Mouse (Mus musculus) intestine, postnatal 0 days (tissue): ENCODE data around the gene Clybl. TPM values are rescaled to one million over a fixed set of nuclear protein-coding genes. Genes with fewer than 3 reads are reported as not detected.

Experiments
- ATAC-seq: fragments of 200-750 bp; cut with Nextera tagmentation; 2 replicates; pipeline ENCODE4 v1.8.0; 2017; ENCODE audit warnings: mild to moderate bottlenecking, moderate TSS enrichment, moderate library complexity
- H3K27ac ChIP-seq: fragments of 300-500 bp; sonication (generic); 2 replicates; pipeline ENCODE4 v1.5.1; 2014; ENCODE audit warnings: mild to moderate bottlenecking, low read depth, low read length, moderate library complexity
- H3K27me3 ChIP-seq: fragments of 300-500 bp; sonication (generic); replicated peaks from 2 replicates; pipeline ENCODE4 v1.6.1; 2014; ENCODE audit warnings: low read length, mixed read lengths; ENCODE audit not compliant: control insufficient read depth, insufficient read depth
- H3K36me3 ChIP-seq: fragments of 300-500 bp; sonication (generic); 2 replicates; pipeline ENCODE4 v1.6.1; 2014; ENCODE audit warnings: mild to moderate bottlenecking, moderate library complexity; ENCODE audit not compliant: control insufficient read depth, insufficient read depth
- H3K4me1 ChIP-seq: fragments of 300-500 bp; sonication (generic); replicated peaks from 2 replicates; pipeline ENCODE4 v1.6.1; 2014; ENCODE audit warnings: antibody characterized with exemption, low read length, mixed read lengths; ENCODE audit not compliant: control insufficient read depth, insufficient read depth
- H3K4me2 ChIP-seq: fragments of 300-500 bp; sonication (generic); replicated peaks from 2 replicates; pipeline ENCODE4 v1.6.1; 2014; ENCODE audit warnings: low read depth, mild to moderate bottlenecking, moderate library complexity
- H3K4me3 ChIP-seq: fragments of 300-500 bp; sonication (generic); 2 replicates; pipeline ENCODE4 v1.5.1; 2014; ENCODE audit warnings: low read depth, low read length
- H3K9ac ChIP-seq: fragments of 300-500 bp; sonication (generic); 2 replicates; pipeline ENCODE4 v1.6.1; 2014; ENCODE audit warnings: mild to moderate bottlenecking, low read depth, low read length
- H3K9me3 ChIP-seq: fragments of 300-500 bp; sonication (generic); 2 replicates; pipeline ENCODE4 v1.6.1; 2016; ENCODE audit warnings: mixed run types; ENCODE audit not compliant: control insufficient read depth
- CTCF ChIP-seq: sonication (generic); IDR thresholded peaks from 2 replicates; pipeline ENCODE4 v1.5.1; 2016; ENCODE audit warnings: low read depth, mild to moderate bottlenecking, control low read depth, antibody characterized with exemption, moderate library complexity
- WGBS: fragments of 180-500 bp; shearing (Covaris S2); extraction: QIAGEN DNeasy Blood & Tissue Kit; methylation state at CpG from one replicate; pipeline ENCODE4 v1.1.7; 2014; 5-methylcytosine and 5-hydroxymethylcytosine counted together
- polyA plus RNA-seq: library from polyadenylated mRNA; unstranded; fragments of >200 nt; fragmentation: Nextera tagmentation; extraction: Ambion mirVana; gene quantifications from 2 replicates; pipeline ENCODE4 v1.2.1, GENCODE M21; 2015

Clybl gene
- polyA plus RNA-seq = 22.2 and 23.0 TPM in 2 replicates

- Histone ChIP-seq H3K27me3 (no peaks in the 10 kb centered on the region), H3K36me3 (no peaks in the 10 kb centered on the region), H3K9ac (peak within 1 kb of the TSS; percentile 67), H3K4me1 (no peaks in the 10 kb centered on the region), H3K4me2 (peak within 1 kb of the TSS; percentile 77), H3K9me3 (no peaks in the 10 kb centered on the region), H3K4me3 (peak within 1 kb of the TSS; percentile 82), H3K27ac (no peak within 1 kb of the TSS)
- WGBS = 3% methylated on average over 42 of the region's 45 CpGs
- ATAC-seq = peak; percentile 98
- TF ChIP-seq CTCF = no peak
Observed at GRCm38 (mm10) chr14:122181078-122181814, at the start of gene Clybl. TSS of gene Clybl (plus strand) at chr14:122181704.

DNA sequence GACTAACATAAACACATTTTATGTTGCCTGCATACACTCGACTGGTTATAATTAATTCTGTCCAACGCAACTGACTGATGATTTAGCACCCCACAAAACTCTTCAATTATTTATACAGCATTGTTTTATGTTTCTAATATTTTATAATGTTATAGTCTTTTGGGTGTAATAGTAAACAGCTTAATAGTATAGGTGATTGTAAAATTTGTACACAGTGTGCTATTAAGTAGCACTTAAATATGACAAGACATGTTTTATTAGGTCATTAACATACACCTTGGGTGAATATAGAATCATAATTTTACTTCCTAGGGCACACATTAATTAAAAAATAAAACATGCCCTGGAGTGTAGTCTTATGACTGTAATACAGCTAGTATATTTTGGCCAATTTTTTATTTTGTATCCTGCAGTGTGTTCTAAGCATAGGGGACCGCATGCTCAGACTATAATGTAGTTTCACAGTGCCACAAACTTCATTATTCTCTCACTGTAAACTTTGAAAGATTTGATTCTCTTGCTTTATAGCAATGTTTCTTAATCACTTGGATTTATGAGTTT is 45.1 kb upstream of the Clybl start:
- no peaks in the 10 kb centered on the region for H3K4me1 ChIP-seq
- no peak overlapping the region for H3K9ac ChIP-seq
- no peak for ATAC-seq
- no peak overlapping the region for H3K27ac ChIP-seq
- no peak overlapping the region for H3K4me2 ChIP-seq
- H3K4me3 ChIP-seq = no peak overlapping the region
- 81% methylated on average over 3 of the region's 3 CpGs for WGBS
- H3K27me3 ChIP-seq = no peaks in the 10 kb centered on the region
- no peak for TF ChIP-seq CTCF
- H3K36me3 ChIP-seq = peaks cover 48% of the 10 kb centered on the region
- no peaks in the 10 kb centered on the region for H3K9me3 ChIP-seq

DNA sequence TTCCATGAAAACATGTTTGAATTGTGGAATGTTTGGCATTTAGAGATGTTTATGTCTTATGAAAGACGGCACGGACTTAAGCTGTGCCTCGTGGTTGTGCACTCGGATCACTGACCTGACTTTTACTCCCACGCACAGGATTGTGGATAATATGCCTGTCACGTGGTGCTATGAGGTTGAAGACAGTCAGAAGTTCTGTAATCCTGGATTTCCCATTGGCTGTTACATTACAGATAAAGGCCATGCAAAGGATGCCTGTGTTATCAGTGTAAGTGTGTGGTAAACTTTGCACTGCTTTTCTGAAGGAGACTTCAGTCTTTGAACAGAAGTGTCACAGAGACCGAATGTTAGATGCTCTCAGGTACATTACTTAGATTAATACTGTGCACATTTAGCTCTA is 44.3 kb upstream of the Clybl start:
- H3K4me3 ChIP-seq = no peak overlapping the region
- peaks cover 48% of the 10 kb centered on the region for H3K36me3 ChIP-seq
- no peak overlapping the region for H3K9ac ChIP-seq
- no peak overlapping the region for H3K4me2 ChIP-seq
- TF ChIP-seq CTCF = no peak
- WGBS = 54% methylated on average over 7 of the region's 7 CpGs
- no peaks in the 10 kb centered on the region for H3K4me1 ChIP-seq
- H3K27me3 ChIP-seq = no peaks in the 10 kb centered on the region
- H3K27ac ChIP-seq = peak overlapping the region; percentile 47
- peak; percentile 85 for ATAC-seq
- no peaks in the 10 kb centered on the region for H3K9me3 ChIP-seq

DNA sequence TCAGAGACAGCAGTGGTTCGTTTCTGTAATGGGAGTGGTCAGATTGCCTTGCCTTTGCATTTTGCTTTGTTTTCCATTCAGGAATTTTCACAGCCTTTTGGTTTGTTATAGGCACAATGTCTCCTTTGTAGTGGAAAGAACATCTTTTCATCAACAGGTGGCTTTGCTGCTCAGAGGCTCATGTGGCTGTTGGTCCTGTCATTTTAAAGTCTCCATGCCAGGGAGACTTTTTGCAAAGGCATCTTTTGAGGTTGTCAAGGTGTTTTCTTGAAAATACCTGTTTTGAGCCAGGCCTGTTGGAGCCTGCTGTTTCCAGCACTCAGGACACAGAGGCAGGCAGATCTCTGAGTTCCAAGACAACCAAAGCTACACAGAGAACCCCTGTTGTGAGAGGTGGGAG is 41.4 kb upstream of the Clybl start:
- ATAC-seq = no peak
- H3K4me2 ChIP-seq = no peak overlapping the region
- H3K27me3 ChIP-seq = no peaks in the 10 kb centered on the region
- H3K4me3 ChIP-seq = no peak overlapping the region
- H3K9ac ChIP-seq = no peak overlapping the region
- no peaks in the 10 kb centered on the region for H3K4me1 ChIP-seq
- no peak overlapping the region for H3K27ac ChIP-seq
- H3K9me3 ChIP-seq = no peaks in the 10 kb centered on the region
- peaks cover 62% of the 10 kb centered on the region for H3K36me3 ChIP-seq
- 46% methylated on average over 1 of the region's 1 CpGs for WGBS
- TF ChIP-seq CTCF = no peak

DNA sequence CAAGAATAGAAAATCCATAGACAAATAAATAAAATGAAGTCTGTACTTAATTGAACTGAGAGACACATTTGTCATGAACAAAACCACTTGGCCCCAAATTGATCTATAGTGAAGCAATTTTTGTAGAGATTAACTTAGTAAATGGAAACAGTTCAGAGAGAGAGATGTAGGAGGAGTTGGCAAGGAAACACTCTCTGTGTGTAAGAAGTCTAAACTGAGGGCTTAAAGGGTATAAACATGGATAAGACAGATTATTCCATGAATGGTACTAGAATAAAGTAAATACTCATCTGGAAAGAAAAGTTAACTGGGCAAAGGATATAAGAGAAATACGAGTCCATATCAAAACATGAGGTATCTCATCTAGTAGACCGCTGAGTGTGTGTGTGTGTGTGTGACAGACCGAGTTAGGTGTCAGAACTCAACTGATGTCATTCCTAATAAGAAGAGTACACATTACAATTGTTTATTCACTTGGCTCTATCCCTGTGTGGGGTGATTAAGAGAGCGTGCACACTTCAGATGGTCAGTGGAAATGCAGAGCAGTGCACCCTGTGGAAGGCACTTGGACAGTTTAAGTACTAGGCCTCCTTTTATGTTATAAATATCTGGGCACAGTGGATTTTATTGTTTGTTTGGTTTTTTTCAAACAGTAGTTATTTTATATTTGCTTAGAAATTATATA is 37.8 kb upstream of the Clybl start:
- Histone ChIP-seq H3K4me2 (no peak overlapping the region), H3K4me1 (no peaks in the 10 kb centered on the region), H3K9me3 (no peaks in the 10 kb centered on the region), H3K9ac (no peak overlapping the region), H3K36me3 (peaks cover 75% of the 10 kb centered on the region), H3K27ac (no peak overlapping the region), H3K4me3 (no peak overlapping the region), H3K27me3 (no peaks in the 10 kb centered on the region)
- ATAC-seq = no peak
- no peak for TF ChIP-seq CTCF
- WGBS = 69% methylated on average over 4 of the region's 4 CpGs

- TF ChIP-seq CTCF = no peak
- Histone ChIP-seq H3K4me2 (no peak overlapping the region), H3K4me1 (no peaks in the 10 kb centered on the region), H3K27me3 (no peaks in the 10 kb centered on the region), H3K4me3 (no peak overlapping the region), H3K27ac (no peak overlapping the region), H3K9ac (no peak overlapping the region), H3K36me3 (peaks cover 80% of the 10 kb centered on the region), H3K9me3 (no peaks in the 10 kb centered on the region)
- ATAC-seq = no peak
- WGBS = 75% methylated on average over 1 of the region's 1 CpGs
Observed at GRCm38 (mm10) chr14:122145374-122145773, 36.1 kb upstream of the Clybl start.
